Mouse (Mus musculus) adipose tissue, adult 10 weeks (tissue): Measurements from ENCODE around the gene Cpox. TPM values are rescaled to one million over a fixed set of nuclear protein-coding genes. Genes with fewer than 3 reads are reported as not detected.

ENCODE experiments used
- polyA plus RNA-seq: library from polyadenylated mRNA; stranded (reverse); fragments of 350-450 nt; fragmentation: Illumina TruSeq; extraction: RNeasy Lipid Tissue Mini Kit (QIAGEN cat#74804); gene quantifications from one replicate; pipeline ENCODE4 v1.2.3, GENCODE M21; 2014; ENCODE audit warnings: low read depth, low replicate concordance

Cpox gene
- 13.9 TPM for polyA plus RNA-seq

GRCm38 (mm10) chr16:58669917-58670630 is at the start of gene Cpox:
Gene Cpox (plus strand): TSS chr16:58670292.

GRCm38 (mm10) chr16:58638689-58639175 is 31.4 kb upstream of the Cpox start, which contains the start of gene E330017A01Rik:
Gene E330017A01Rik (minus strand): TSS chr16:58638739.

GRCm38 (mm10) chr16:58718666-58719120 is 48.6 kb downstream of the Cpox start, which contains the start of gene Gpr15:
Gene Gpr15 (minus strand): TSS chr16:58719070.

GRCm38 (mm10) chr16:58727477-58728131 is 57.5 kb downstream of the Cpox start, which contains the start of gene Cldnd1:
Gene Cldnd1 (plus strand): TSS chr16:58727910.

GRCm38 (mm10) chr16:58763076-58763475 is 93.0 kb downstream of the Cpox start, which contains the start of gene Olfr172:
Gene Olfr172 (minus strand): TSS chr16:58763176.

Other genes with a start within 250 kb of the Cpox start
- gene St3gal6, start 146.0 kb upstream of the Cpox start, polyA plus RNA-seq, result 15.1 TPM
- not detected for gene Gm813, start 53.3 kb upstream of the Cpox start, polyA plus RNA-seq
- gene E330017A01Rik, start 31.6 kb upstream of the Cpox start, polyA plus RNA-seq, result not detected
- not detected for gene Gpr15, start 48.8 kb downstream of the Cpox start, polyA plus RNA-seq
- 36.8 TPM for gene Cldnd1, start 57.6 kb downstream of the Cpox start, polyA plus RNA-seq
- gene Olfr172, start 92.9 kb downstream of the Cpox start, polyA plus RNA-seq, result not detected
- gene Olfr173, start 130.0 kb downstream of the Cpox start, polyA plus RNA-seq, result not detected
- not detected for gene Olfr175-ps1, start 156.5 kb downstream of the Cpox start, polyA plus RNA-seq
- gene Olfr177, start 204.5 kb downstream of the Cpox start, polyA plus RNA-seq, result not detected
- not detected for gene Olfr178, start 221.8 kb downstream of the Cpox start, polyA plus RNA-seq